Mouse (Mus musculus) frontal cortex, postnatal 14 days (tissue): ENCODE data around the gene Fis1.
"Not testable (repeated sequence)": the region's sequence is repeated elsewhere in the genome, so short reads cannot be mapped to it uniquely, and the experiment has no call there.

Source experiments
- DNase-seq, 2 experiments: peaks; one replicate each; pipeline ENCODE4 v3.0.0; 2022; ENCODE audit warnings: low spot score in 2 of 2

The Fis1 gene

GRCm38 (mm10) chr5:136953015-136953414 lies at the start of gene Fis1:
Gene Fis1 (plus strand): TSS chr5:136953275.
- DNase-seq = peak; percentile 91

GRCm38 (mm10) chr5:136904621-136905020 lies 48.5 kb upstream of the Fis1 start:
- no peak for DNase-seq

- no peak for DNase-seq
Observed at GRCm38 (mm10) chr5:136905630-136906029, 47.4 kb upstream of the Fis1 start.

- no peak for DNase-seq
Observed at GRCm38 (mm10) chr5:136907587-136907986, 45.5 kb upstream of the Fis1 start.

GRCm38 (mm10) chr5:136907991-136908857 lies 44.9 kb upstream of the Fis1 start, which contains the start of gene Ift22:
Gene Ift22 (plus strand): TSS chr5:136908150.
- peak; percentile 87 to 90 for DNase-seq

GRCm38 (mm10) chr5:136914183-136914582 lies 38.9 kb upstream of the Fis1 start:
- DNase-seq = no peak

- DNase-seq = no peak
Observed at GRCm38 (mm10) chr5:136917613-136918242, 35.3 kb upstream of the Fis1 start.

GRCm38 (mm10) chr5:136918655-136919472 lies 34.2 kb upstream of the Fis1 start:
- peak; percentile 71 to 73 for DNase-seq

- DNase-seq = peak in 1 of 2 experiments; percentile 14
Observed at GRCm38 (mm10) chr5:136919546-136920301, 33.4 kb upstream of the Fis1 start.

- DNase-seq = no peak
Observed at GRCm38 (mm10) chr5:136922830-136923229, 30.2 kb upstream of the Fis1 start.

- no peak for DNase-seq
Observed at GRCm38 (mm10) chr5:136923751-136924478, 29.2 kb upstream of the Fis1 start.

- peak; percentile 60 to 83 for DNase-seq
Observed at GRCm38 (mm10) chr5:136929073-136929472, 24.0 kb upstream of the Fis1 start.

GRCm38 (mm10) chr5:136931896-136932295 lies 21.2 kb upstream of the Fis1 start:
- DNase-seq = no peak

- no peak for DNase-seq
Observed at GRCm38 (mm10) chr5:136932956-136933355, 20.1 kb upstream of the Fis1 start.

GRCm38 (mm10) chr5:136933930-136934329 lies 19.1 kb upstream of the Fis1 start:
- DNase-seq = no peak

- no peak for DNase-seq
Observed at GRCm38 (mm10) chr5:136935905-136936695, 17.0 kb upstream of the Fis1 start.

- DNase-seq = no peak
Observed at GRCm38 (mm10) chr5:136936750-136937149, 16.3 kb upstream of the Fis1 start.

GRCm38 (mm10) chr5:136937621-136938020 lies 15.5 kb upstream of the Fis1 start:
- no peak for DNase-seq

GRCm38 (mm10) chr5:136939284-136939683 lies 13.8 kb upstream of the Fis1 start:
- DNase-seq = no peak

GRCm38 (mm10) chr5:136940029-136940428 lies 13.0 kb upstream of the Fis1 start:
- DNase-seq = not testable (repeated sequence)
